Mouse (Mus musculus) ES-E14 (cell line): Measurements from ENCODE around the gene Gm4788. TPM values are rescaled to one million over a fixed set of nuclear protein-coding genes. Genes with fewer than 3 reads are reported as not detected.
"Not testable (repeated sequence)": the region's sequence is repeated elsewhere in the genome, so short reads cannot be mapped to it uniquely, and the experiment has no call there.

Source experiments
- DNase-seq: peaks from one replicate; pipeline ENCODE4 v3.0.0-alpha.2; 2013; ENCODE audit warnings: low read depth, low spot score
- H3K27ac ChIP-seq: 2 replicates; pipeline ENCODE4 v1.5.1; 2012; ENCODE audit warnings: low read depth, mild to moderate bottlenecking, low read length, moderate library complexity, mixed read lengths; ENCODE audit not compliant: poor library complexity, insufficient read depth, severe bottlenecking
- H3K36me3 ChIP-seq: 2 replicates; pipeline ENCODE4 v1.6.1; 2012; ENCODE audit warnings: mild to moderate bottlenecking, low read length, moderate library complexity, mixed read lengths; ENCODE audit not compliant: control insufficient read depth, poor library complexity, insufficient read depth, severe bottlenecking
- H3K4me1 ChIP-seq, 2 experiments: fragments of 150-350 bp in 1 of 2; sonication (generic) in 1 of 2; 2 replicates each; pipeline ENCODE4 v1.6.1; 2012; ENCODE audit warnings: low read length in 2 of 2, mild to moderate bottlenecking in 1 of 2, mixed read lengths in 1 of 2; ENCODE audit not compliant: control insufficient read depth in 2 of 2, insufficient read depth in 2 of 2, poor library complexity in 1 of 2
- H3K4me3 ChIP-seq, 2 experiments: fragments of 150-350 bp in 1 of 2; sonication (generic) in 1 of 2; 2 replicates each; pipeline ENCODE4 v1.5.1; 2012; ENCODE audit warnings: low read length in 2 of 2, low read depth in 1 of 2, mild to moderate bottlenecking in 1 of 2, mixed read lengths in 1 of 2; ENCODE audit not compliant: insufficient read depth in 1 of 2, poor library complexity in 1 of 2, severe bottlenecking in 1 of 2
- H3K9ac ChIP-seq: 2 replicates; pipeline ENCODE4 v1.6.1; 2012; ENCODE audit warnings: low read depth, mild to moderate bottlenecking, low read length, mixed read lengths; ENCODE audit not compliant: poor library complexity, insufficient read depth, severe bottlenecking
- H3K9me3 ChIP-seq: fragments of 150-350 bp; sonication (generic); 2 replicates; pipeline ENCODE4 v1.6.1; 2012; ENCODE audit warnings: low read depth, mild to moderate bottlenecking, low read length; ENCODE audit not compliant: control insufficient read depth, insufficient read depth
- CHD2 ChIP-seq: IDR thresholded peaks from 2 replicates; pipeline ENCODE4 v1.6.1; 2014; ENCODE audit warnings: mild to moderate bottlenecking, low read depth, low read length, inconsistent platforms
- HCFC1 ChIP-seq: IDR thresholded peaks from 2 replicates; pipeline ENCODE4 v1.6.1; 2012; ENCODE audit warnings: low read length, inconsistent platforms, borderline replicate concordance; ENCODE audit not compliant: insufficient read depth
- MAFK ChIP-seq: IDR thresholded peaks from 2 replicates; pipeline ENCODE4 v1.6.1; 2014; ENCODE audit warnings: mild to moderate bottlenecking, low read depth, low read length, inconsistent platforms; ENCODE audit not compliant: insufficient read depth
- ZC3H11A ChIP-seq: IDR thresholded peaks from 2 replicates; pipeline ENCODE4 v1.6.1; 2012; ENCODE audit warnings: low read depth, mild to moderate bottlenecking, inconsistent platforms, low read length, borderline replicate concordance
- ZNF384 ChIP-seq: IDR thresholded peaks from 2 replicates; pipeline ENCODE4 v1.6.1; 2012; ENCODE audit warnings: low read depth, low read length, inconsistent platforms
- in situ Hi-C, 2 experiments: fragments of 600-800 bp; cut with MboI; formaldehyde crosslinking; loops; one replicate each; pipeline ENCODE4 v1.15.1; 2025; ENCODE audit warnings: low sequenced_read_pairs in 2 of 2, inconsistent platforms in 1 of 2; ENCODE audit not compliant: unreplicated experiment in 2 of 2
- total RNA-seq: library from RNA; depleted of rRNA; stranded (reverse); fragments of 300-350 nt; gene quantifications from 2 replicates; pipeline ENCODE4 v1.2.3, GENCODE M21; 2012; rRNA removed

Gene Gm4788
- total RNA-seq: not detected in 2 replicates

DNA sequence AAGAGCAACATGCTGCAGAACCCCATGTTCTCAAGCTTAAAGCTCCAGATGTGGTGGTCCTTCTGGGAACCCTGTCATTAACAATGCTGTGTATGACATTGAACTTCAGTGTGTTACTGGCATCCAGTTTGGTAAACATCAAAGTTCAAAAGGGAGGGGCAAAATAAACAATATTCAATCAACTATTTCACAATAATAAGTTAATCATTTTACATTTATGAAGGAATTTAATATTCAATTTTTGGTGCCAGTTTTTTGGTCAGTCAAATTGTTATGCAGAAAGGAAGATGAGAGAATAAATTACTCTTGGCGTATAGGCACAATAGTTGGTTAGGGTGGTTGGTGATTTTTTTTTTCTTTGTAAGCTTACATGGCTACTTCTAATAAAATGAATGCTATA, at the start of gene Gm4788:
Gm4788 (minus strand) TSS at position 101 of the 400 bp plus-strand sequence.
- Histone ChIP-seq H3K9me3 (no peaks in the 10 kb centered on the region), H3K4me3 (no peak within 1 kb of the TSS), H3K4me1 (no peaks in the 10 kb centered on the region), H3K9ac (no peak within 1 kb of the TSS), H3K27ac (no peak within 1 kb of the TSS), H3K36me3 (no peaks in the 10 kb centered on the region)
- no peak for DNase-seq
- TF ChIP-seq MAFK (no peak), ZNF384 (no peak), CHD2 (no peak), HCFC1 (no peak), ZC3H11A (no peak)
- in situ Hi-C loops: no loop called here

DNA sequence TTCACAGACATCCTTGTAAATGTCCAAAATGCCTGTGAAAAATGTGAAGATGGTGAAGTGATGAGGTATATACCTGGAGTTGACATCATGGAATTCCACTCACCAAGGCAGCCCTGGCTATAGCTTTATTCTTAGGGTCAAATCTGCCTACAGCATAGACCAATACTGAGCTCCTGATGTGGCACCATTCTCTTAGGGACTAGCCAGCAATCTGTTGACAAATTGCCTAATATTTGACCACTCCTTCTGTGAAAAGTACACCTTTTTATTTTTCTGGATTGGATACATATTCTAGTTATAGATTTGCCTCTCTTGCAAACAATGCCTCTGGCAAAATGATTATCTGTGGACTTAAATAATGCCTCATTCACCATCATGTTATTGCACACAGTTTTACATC, 27.6 kb upstream of the Gm4788 start:
- no peak for DNase-seq
- no peaks in the 10 kb centered on the region for H3K36me3 ChIP-seq
- no peak overlapping the region for H3K27ac ChIP-seq
- TF ChIP-seq MAFK: no peak
- TF ChIP-seq CHD2: no peak
- TF ChIP-seq HCFC1: no peak
- no peak for TF ChIP-seq ZNF384
- no peak for TF ChIP-seq ZC3H11A
- H3K9ac ChIP-seq: no peak overlapping the region
- H3K4me1 ChIP-seq: no peaks in the 10 kb centered on the region
- H3K4me3 ChIP-seq: no peak overlapping the region
- in situ Hi-C loops: no loop called here
- H3K9me3 ChIP-seq: no peaks in the 10 kb centered on the region

DNA sequence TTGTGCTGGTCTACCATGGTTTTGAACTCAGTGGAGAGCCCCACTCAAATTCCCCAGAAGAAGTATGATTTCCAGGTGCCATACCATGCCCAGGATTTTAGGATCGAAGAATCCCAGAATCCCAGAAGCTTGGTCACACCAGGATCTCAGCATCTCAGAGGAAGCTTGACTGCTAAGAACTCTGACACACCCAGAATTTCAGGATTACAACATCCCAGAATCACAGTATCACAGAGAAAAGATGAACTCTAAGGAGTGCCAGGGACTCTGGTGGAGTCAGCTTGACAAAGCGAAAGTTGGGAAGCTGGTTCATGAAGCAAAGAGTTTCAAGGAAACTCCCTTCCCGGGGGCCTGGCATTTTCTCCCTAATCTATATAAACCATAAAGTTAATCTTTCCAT, 11.1 kb downstream of the Gm4788 start:
- H3K27ac ChIP-seq, H3K36me3 ChIP-seq, H3K4me1 ChIP-seq, H3K9ac ChIP-seq, H3K9me3 ChIP-seq, in situ Hi-C loops, H3K4me3 ChIP-seq, DNase-seq: not testable (repeated sequence)

DNA sequence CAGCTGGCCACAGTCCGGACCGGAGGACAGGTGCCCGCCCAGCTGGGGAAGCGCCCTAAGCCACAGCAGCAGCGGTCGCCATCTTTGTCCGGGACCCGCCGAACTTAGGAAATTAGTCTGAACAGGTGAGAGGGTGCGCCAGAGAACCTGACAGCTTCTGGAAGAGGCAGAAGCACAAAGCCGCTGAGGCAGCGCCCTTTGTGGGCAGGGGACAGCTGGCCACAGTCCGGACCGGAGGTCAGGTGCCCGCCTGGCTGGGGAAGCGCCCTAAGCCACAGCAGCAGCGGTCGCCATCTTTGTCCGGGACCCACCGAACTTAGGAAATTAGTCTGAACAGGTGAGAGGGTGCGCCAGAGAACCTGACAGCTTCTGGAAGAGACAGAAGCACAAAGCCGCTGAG, 64.4 kb downstream of the Gm4788 start:
- in situ Hi-C loops, H3K27ac ChIP-seq, H3K9me3 ChIP-seq, DNase-seq, H3K36me3 ChIP-seq, H3K4me1 ChIP-seq: not testable (repeated sequence)
- peak overlapping the region; percentile 70 for H3K9ac ChIP-seq
- H3K4me3 ChIP-seq: peak overlapping the region; percentile 36 to 59; a peak in 2 of 4 replicates

DNA sequence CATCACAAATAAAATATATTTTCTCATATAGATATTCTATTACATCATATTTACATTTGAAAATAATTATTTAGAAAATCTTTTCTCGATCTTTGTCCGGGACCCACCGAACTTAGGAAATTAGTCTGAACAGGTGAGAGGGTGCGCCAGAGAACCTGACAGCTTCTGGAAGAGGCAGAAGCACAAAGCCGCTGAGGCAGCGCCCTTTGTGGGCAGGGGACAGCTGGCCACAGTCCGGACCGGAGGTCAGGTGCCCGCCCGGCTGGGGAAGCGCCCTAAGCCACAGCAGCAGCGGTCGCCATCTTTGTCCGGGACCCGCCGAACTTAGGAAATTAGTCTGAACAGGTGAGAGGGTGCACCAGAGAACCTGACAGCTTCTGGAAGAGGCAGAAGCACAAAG, 64.8 kb downstream of the Gm4788 start:
- H3K4me1 ChIP-seq, H3K27ac ChIP-seq, H3K36me3 ChIP-seq, H3K9me3 ChIP-seq, in situ Hi-C loops, DNase-seq, H3K9ac ChIP-seq: not testable (repeated sequence)
- H3K4me3 ChIP-seq: peak overlapping the region in 1 of 2 experiments; percentile 17; a peak in 1 of 4 replicates

DNA sequence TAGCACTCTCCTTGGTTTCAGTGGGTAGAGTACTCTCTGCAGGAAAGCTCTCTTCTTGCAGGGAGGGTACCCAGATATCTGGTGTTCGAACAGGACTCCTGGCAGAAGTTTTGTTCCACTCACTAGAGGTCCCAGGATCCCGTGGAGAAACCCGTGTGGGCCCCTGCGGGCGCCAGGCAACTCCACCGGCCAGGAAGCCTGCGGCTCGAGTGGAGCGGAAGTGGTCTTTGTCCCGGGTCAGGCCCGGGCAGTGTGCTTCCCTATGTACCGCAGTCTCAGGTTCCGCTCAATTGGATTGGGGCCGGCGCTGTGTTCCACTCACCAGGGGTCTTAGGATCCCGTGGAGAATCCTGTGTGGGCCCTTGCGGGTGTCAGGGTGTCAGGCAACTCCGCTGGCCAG, 131.1 kb downstream of the Gm4788 start:
- H3K4me3 ChIP-seq: peak overlapping the region; percentile 43 to 72; a peak in 3 of 4 replicates
- in situ Hi-C loops, H3K9ac ChIP-seq, DNase-seq, H3K9me3 ChIP-seq, H3K4me1 ChIP-seq, H3K36me3 ChIP-seq, H3K27ac ChIP-seq: not testable (repeated sequence)
